Mouse (Mus musculus) erythroblast, embryonic 14.5 days (primary cell): ENCODE results near the gene Stambpl1. TPM values are rescaled to one million over a fixed set of nuclear protein-coding genes. Genes with fewer than 3 reads are reported as not detected.

Experiments
- H3K27me3 ChIP-seq: 2 replicates; pipeline ENCODE4 v1.6.1; 2012; ENCODE audit warnings: inconsistent platforms; ENCODE audit not compliant: control insufficient read depth
- H3K36me3 ChIP-seq: 2 replicates; pipeline ENCODE4 v1.6.1; 2012; ENCODE audit warnings: mild to moderate bottlenecking, inconsistent platforms; ENCODE audit not compliant: control insufficient read depth
- H3K4me1 ChIP-seq: 2 replicates; pipeline ENCODE4 v1.6.1; 2012; ENCODE audit warnings: inconsistent platforms; ENCODE audit not compliant: control insufficient read depth
- H3K4me3 ChIP-seq: replicated peaks from 2 replicates; pipeline ENCODE3; 2012; ENCODE audit warnings: moderate library complexity, mild to moderate bottlenecking, inconsistent platforms
- H3K9me3 ChIP-seq: 2 replicates; pipeline ENCODE4 v1.6.1; 2012; ENCODE audit warnings: low read length, inconsistent platforms, mixed read lengths; ENCODE audit not compliant: control insufficient read depth
- GATA1 ChIP-seq: IDR thresholded peaks from 2 replicates; pipeline ENCODE4 v1.6.1; 2012; ENCODE audit warnings: low read length, inconsistent platforms, mixed read lengths
- TAL1 ChIP-seq: IDR thresholded peaks from 3 replicates; pipeline ENCODE4 v1.6.1; 2012; ENCODE audit warnings: low read length, inconsistent platforms, mixed read lengths
- polyA plus RNA-seq: library from polyadenylated mRNA; stranded (reverse); fragments of >175 nt; gene quantifications from 2 replicates; pipeline ENCODE4 v1.2.3, GENCODE M21; 2012

The Stambpl1 gene
- polyA plus RNA-seq, 1 experiment = not detected

GRCm38 (mm10) chr19:34209031-34209430 lies 17.0 kb downstream of the Stambpl1 start:
- H3K27me3 ChIP-seq = no peaks in the 10 kb centered on the region
- H3K9me3 ChIP-seq = no peaks in the 10 kb centered on the region
- no peak overlapping the region for H3K4me3 ChIP-seq
- TF ChIP-seq GATA1 (no peak), TAL1 (no peak)
- H3K36me3 ChIP-seq = no peaks in the 10 kb centered on the region
- no peaks in the 10 kb centered on the region for H3K4me1 ChIP-seq

- H3K27me3 ChIP-seq = no peaks in the 10 kb centered on the region
- H3K4me3 ChIP-seq = no peak overlapping the region
- no peaks in the 10 kb centered on the region for H3K9me3 ChIP-seq
- no peak for TF ChIP-seq GATA1
- TF ChIP-seq TAL1 = no peak
- H3K4me1 ChIP-seq = no peaks in the 10 kb centered on the region
- H3K36me3 ChIP-seq = no peaks in the 10 kb centered on the region
These were observed 18.0 kb downstream of the Stambpl1 start for GRCm38 (mm10) chr19:34209930-34210581.

- no peaks in the 10 kb centered on the region for H3K9me3 ChIP-seq
- TF ChIP-seq GATA1 (no peak), TAL1 (no peak)
- no peak overlapping the region for H3K4me3 ChIP-seq
- H3K4me1 ChIP-seq = no peaks in the 10 kb centered on the region
- no peaks in the 10 kb centered on the region for H3K27me3 ChIP-seq
- no peaks in the 10 kb centered on the region for H3K36me3 ChIP-seq
These were observed 18.8 kb downstream of the Stambpl1 start for GRCm38 (mm10) chr19:34210841-34211240.

GRCm38 (mm10) chr19:34212489-34213250 lies 20.6 kb downstream of the Stambpl1 start:
- TF ChIP-seq TAL1 (no peak), GATA1 (no peak)
- Histone ChIP-seq H3K4me3 (no peak overlapping the region), H3K4me1 (no peaks in the 10 kb centered on the region), H3K36me3 (no peaks in the 10 kb centered on the region), H3K9me3 (no peaks in the 10 kb centered on the region), H3K27me3 (no peaks in the 10 kb centered on the region)

DNA sequence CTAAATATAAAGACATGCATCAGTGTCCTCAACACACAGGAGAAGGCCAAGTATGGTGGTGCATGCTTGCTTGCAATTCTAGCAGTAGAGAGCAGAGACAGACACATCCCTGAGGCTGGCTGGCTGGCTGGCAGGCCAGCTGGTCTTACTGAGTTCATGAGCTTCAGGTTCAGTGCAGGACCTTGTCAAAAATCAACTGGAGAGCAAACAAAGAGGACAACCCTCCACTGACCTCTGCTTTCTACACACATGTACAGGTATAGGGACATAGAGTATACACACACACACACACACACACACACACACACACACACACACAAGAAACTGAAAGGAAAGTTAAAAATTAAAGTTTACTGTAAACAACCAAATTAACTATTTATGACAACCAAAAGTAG lies 21.2 kb downstream of the Stambpl1 start:
- Histone ChIP-seq H3K36me3 (no peaks in the 10 kb centered on the region), H3K4me1 (no peaks in the 10 kb centered on the region), H3K9me3 (no peaks in the 10 kb centered on the region), H3K4me3 (no peak overlapping the region), H3K27me3 (no peaks in the 10 kb centered on the region)
- no peak for TF ChIP-seq TAL1
- no peak for TF ChIP-seq GATA1

- no peaks in the 10 kb centered on the region for H3K36me3 ChIP-seq
- no peak for TF ChIP-seq GATA1
- no peak for TF ChIP-seq TAL1
- no peaks in the 10 kb centered on the region for H3K27me3 ChIP-seq
- H3K4me3 ChIP-seq = no peak overlapping the region
- H3K9me3 ChIP-seq = no peaks in the 10 kb centered on the region
- no peaks in the 10 kb centered on the region for H3K4me1 ChIP-seq
These were observed 22.1 kb downstream of the Stambpl1 start for GRCm38 (mm10) chr19:34214136-34214535.

- no peaks in the 10 kb centered on the region for H3K4me1 ChIP-seq
- no peaks in the 10 kb centered on the region for H3K27me3 ChIP-seq
- no peaks in the 10 kb centered on the region for H3K36me3 ChIP-seq
- H3K4me3 ChIP-seq = no peak overlapping the region
- H3K9me3 ChIP-seq = no peaks in the 10 kb centered on the region
- no peak for TF ChIP-seq TAL1
- TF ChIP-seq GATA1 = no peak
These were observed 24.9 kb downstream of the Stambpl1 start for GRCm38 (mm10) chr19:34216956-34217355.

- Histone ChIP-seq H3K9me3 (no peaks in the 10 kb centered on the region), H3K4me1 (no peaks in the 10 kb centered on the region), H3K4me3 (no peak overlapping the region), H3K27me3 (no peaks in the 10 kb centered on the region), H3K36me3 (no peaks in the 10 kb centered on the region)
- TF ChIP-seq GATA1 (no peak), TAL1 (no peak)
These were observed 25.7 kb downstream of the Stambpl1 start for GRCm38 (mm10) chr19:34217761-34218160.

DNA sequence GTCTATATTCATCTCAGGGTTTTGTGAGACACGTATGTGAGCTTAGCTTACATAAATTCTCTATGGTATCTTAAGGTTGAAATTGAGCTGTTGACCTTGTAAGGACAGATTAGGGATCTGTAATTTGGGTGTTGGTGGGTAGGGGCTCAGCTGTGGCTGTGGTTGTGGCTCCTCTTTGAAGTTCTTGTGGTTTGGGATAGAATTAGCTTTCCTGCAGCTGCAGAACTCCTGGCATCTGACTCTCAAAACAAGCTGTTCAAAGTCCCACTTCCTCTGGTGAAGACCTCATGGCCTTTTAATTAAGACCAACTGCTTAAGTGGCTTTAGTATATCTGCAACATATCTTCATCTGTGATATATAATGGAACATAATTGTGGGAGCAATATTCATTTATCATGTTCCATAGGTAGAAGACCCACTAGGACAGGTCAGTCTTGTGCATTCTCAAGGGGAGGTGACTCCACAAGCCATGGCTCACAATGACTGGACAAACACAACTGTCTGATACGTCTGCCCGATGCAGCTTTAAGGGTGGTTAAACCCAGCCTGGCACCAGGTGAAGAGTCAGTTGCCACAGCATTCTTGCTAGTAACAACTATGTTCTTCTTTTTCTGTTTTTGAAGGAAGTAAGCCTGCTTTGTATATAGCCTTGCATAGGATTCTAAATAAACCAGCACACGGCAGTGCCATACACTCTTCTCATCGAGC lies 27.4 kb downstream of the Stambpl1 start:
- Histone ChIP-seq H3K4me1 (no peaks in the 10 kb centered on the region), H3K36me3 (no peaks in the 10 kb centered on the region), H3K9me3 (no peaks in the 10 kb centered on the region), H3K4me3 (no peak overlapping the region), H3K27me3 (no peaks in the 10 kb centered on the region)
- TF ChIP-seq GATA1 (no peak), TAL1 (no peak)
